Mouse (Mus musculus) embryo, embryonic 11.5 days (tissue): ENCODE results near the gene Ipo8.

Experiments
- DNase-seq: peaks from one replicate; pipeline ENCODE4 v3.0.0-alpha.2; 2012; ENCODE audit warnings: low read depth, low spot score

Gene Ipo8

GRCm38 (mm10) chr6:148756535-148756934 is 74.7 kb downstream of the Ipo8 start:
- DNase-seq = no peak

GRCm38 (mm10) chr6:148751400-148751799 is 79.9 kb downstream of the Ipo8 start:
- DNase-seq = no peak

DNA sequence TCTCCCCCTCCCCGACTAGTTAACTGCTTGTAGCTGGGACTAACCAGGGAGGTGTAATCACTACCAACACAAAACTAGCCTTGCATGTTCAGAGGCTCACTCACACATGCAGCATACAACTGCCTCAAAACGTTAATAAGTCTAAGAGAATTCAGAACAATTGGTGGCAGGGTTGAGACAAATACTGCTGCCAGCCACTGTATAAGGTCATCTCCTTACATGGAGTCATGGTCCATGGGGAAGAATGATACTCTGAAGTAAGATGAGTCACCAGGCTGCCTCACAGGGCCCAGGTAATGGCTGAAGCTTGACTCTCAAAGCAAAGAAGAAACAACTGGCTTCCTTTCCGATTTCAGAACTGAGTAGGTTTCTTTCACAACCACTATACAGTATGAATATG is 81.1 kb downstream of the Ipo8 start:
- DNase-seq = no peak

- no peak for DNase-seq
Observed at GRCm38 (mm10) chr6:148740521-148741226, 90.6 kb downstream of the Ipo8 start.

GRCm38 (mm10) chr6:148736390-148736789 is 94.9 kb downstream of the Ipo8 start:
- DNase-seq = no peak

DNA sequence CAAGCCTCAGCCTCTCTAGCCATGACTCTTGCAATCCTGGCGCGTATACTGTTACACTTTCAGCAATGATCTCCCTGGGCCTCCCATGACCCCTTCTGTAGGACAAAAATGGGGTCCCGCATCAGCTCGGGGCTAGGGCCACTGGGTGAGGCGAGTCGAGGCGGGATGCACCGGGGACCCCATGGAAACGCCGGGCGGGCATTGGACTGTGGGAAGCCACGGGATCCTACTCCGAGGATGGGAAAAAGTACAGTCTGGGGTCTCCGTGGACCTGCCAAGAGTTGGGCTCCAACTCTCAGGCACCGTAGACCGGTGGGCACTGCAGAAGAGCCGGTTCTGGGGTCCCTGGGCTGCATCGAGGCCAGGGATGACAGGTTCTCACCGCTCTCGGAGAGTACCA is 97.3 kb downstream of the Ipo8 start:
- DNase-seq = no peak

DNA sequence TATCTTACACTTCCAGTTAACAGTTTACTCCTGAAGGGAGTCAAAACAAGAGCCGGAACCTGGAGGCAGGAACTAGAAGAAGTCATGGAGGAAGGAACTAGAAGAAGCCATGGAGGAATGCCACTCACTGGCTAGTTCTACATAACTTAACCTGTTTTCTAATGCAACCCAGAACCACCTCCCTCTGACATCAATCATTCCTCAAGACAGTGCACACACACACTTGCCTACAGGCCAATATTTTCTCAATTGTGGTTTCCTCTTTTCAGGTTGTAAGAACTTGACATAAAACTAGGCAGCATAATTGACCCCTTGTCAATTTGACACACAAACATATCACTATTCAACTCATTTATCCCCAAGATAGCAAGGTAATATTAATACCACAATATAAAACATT is 98.3 kb downstream of the Ipo8 start:
- no peak for DNase-seq

DNA sequence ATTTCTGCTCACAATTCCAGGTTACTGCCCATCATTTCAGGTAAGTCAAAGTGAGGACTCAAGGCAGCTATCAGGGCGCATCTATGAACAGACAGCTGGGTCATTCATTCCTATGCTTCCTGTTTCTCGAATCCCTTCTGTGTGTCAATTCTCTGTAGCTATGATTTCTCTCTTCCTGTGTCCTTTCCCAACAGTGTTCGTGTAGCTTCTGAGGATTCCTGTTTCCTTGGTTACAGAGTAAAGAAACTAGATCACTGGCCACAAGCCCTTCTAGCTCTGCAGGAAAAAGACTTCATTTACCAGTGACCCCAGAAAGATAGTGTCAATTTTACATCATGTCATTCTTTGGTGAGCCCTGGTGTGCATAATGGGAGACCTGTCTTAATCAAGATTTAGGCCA is 102.7 kb downstream of the Ipo8 start:
- DNase-seq = no peak

GRCm38 (mm10) chr6:148727871-148728524 is 103.3 kb downstream of the Ipo8 start:
- DNase-seq = no peak

DNA sequence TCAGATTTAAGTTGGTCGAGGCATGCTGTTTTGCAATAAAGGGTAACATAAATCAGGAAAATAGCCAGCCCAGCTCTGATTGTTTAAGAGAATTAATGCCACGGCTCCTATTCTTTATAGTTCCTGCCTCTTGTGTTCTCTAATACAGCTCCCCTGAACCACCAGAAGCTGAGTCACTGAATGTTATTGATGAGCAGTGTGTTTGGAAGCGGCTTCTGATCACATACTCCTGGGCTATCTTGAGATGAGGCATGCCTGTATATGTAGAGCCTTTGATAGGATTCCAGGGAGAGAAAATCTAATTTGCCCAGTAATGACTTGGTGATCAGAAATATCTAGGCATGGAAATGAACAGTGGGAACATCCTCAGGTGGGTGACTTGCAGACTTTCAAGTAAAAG is 106.8 kb downstream of the Ipo8 start:
- no peak for DNase-seq
